Mouse (Mus musculus) neural tube, postnatal 0 days (tissue): Measurements from ENCODE around the gene Tmem218. TPM values are rescaled to one million over a fixed set of nuclear protein-coding genes. Genes with fewer than 3 reads are reported as not detected.

Experiments used
- polyA plus RNA-seq: library from polyadenylated mRNA; unstranded; fragments of >200 nt; fragmentation: Nextera tagmentation; extraction: Ambion mirVana; gene quantifications from 2 replicates; pipeline ENCODE4 v1.2.1, GENCODE M21; 2015

Tmem218 gene
- 10.2 and 11.3 TPM in 2 replicates for polyA plus RNA-seq

GRCm38 (mm10) chr9:37207929-37208411 lies at the start of gene Tmem218:
Tmem218 (plus strand) TSS chr9:37208223.

GRCm38 (mm10) chr9:37255149-37255888 lies 47.3 kb downstream of the Tmem218 start, which contains the start of gene Slc37a2:
Slc37a2 (minus strand) TSS chr9:37255738.

Other genes starting within 250 kb of the Tmem218 start
- 31.0 and 35.4 TPM in 2 replicates for gene Pknox2, start 60.8 kb upstream of the Tmem218 start, polyA plus RNA-seq
- gene Slc37a2, start 47.5 kb downstream of the Tmem218 start, polyA plus RNA-seq: 2.5 and 3.1 TPM in 2 replicates
- gene Ccdc15, start 140.2 kb downstream of the Tmem218 start, polyA plus RNA-seq: 5.7 and 6.7 TPM in 2 replicates
- 84.9 and 90.8 TPM in 2 replicates for gene Hepacam, start 159.1 kb downstream of the Tmem218 start, polyA plus RNA-seq
- 3.7 and 7.0 TPM in 2 replicates for gene Robo4, start 193.7 kb downstream of the Tmem218 start, polyA plus RNA-seq
- gene Robo3, start 225.0 kb downstream of the Tmem218 start, polyA plus RNA-seq: 0.75 and 1.2 TPM in 2 replicates